Mouse (Mus musculus) cerebellum, adult 2 months (tissue): ENCODE data around the gene Tigd3.

Source experiments
- CTCF ChIP-seq: fragments of 200-500 bp; IDR thresholded peaks from 2 replicates; pipeline ENCODE4 v1.5.1; 2011; ENCODE audit warnings: low read depth, mild to moderate bottlenecking, control low read depth, low read length, moderate library complexity, borderline replicate concordance; ENCODE audit not compliant: insufficient read depth
- POLR2A ChIP-seq: fragments of 200-500 bp; IDR thresholded peaks from 2 replicates; pipeline ENCODE4 v1.6.1; 2011; ENCODE audit warnings: low read length, control low read depth, borderline replicate concordance; ENCODE audit not compliant: insufficient read depth

DNA sequence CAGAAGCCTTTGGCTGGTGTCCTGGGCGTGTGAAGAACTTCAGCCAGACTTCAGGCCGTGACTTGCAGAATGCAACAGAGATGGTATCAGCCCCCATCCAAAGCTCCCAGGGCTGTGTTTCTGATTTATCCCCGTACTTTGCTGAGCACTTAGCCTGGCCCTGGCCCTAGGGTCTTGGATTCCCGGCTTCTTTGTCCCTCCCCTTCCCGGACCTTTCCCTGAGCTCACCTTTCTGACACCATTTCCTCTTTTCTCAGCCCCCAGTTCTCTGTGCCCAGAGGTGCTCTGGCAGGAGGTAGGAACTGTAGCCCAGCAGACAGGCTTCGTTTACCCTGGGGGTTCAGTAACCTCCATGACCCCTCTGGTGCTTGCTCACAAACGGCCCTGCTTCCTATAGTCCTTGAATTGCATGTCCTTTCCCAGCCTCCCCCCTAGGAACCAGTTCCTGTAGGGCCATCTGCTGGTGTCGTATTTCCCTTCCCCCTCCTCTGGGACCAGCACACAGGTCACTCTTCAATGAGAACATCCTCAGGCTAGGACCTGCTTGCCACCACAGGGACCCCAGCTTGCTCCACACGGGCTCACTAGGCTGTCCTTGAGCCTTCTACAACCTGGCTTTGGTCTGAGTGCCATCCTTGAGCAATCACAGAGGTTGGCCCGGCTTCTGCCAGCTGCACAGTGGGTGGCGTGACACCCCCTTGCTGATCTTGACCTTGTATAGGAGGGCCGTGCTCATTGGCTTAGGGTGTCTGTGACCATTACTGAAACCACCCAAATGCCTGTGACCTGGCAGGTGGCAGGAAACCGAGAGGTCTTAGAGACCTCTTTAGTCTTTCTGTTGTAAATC, 44.9 kb downstream of the Tigd3 start:
- TF ChIP-seq POLR2A (0 out of 2 replicates have a peak, but pooled peaks have one; percentile 15), CTCF (no peak)
